Mouse (Mus musculus): ENCODE measurements at regions not wholly inside any gene's neighbourhood (a gene's known extent, or its start where the extent isn't known, plus 50 kb on each side); places are given as distances from the start of the nearest gene placed in this dataset.

DNA sequence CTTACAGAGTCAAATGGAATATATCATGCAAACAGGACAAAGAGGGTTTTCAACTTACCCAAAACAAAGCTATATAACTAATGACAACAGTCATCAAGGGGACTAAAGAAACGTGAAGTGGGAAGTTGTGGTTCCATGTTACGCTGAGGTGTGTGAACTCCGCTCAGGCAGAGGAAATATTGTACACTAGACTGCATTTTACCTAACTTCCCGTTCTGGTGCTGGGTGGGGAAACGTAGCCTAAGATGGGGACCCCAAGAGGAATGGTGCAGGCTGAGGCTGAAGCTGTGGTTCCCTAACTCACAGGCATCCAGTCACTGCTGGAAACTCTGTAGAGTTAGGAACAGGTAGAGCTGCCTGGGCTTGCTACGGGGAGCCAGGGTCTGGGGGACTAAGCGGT is 59.3 kb upstream of the Dnah5 start:
- DNase-seq, result no peak
- no peaks in the 10 kb centered on the region for H3K9me3 ChIP-seq (ENCODE audit: low read length)
- H3K9ac ChIP-seq (replicated peaks), result no peak overlapping the region
- no peak for ATAC-seq
- TF ChIP-seq CTCF (IDR thresholded peaks at IDR 0.05; ENCODE audit: low read depth), result no peak
- no peak for TF ChIP-seq EP300 (IDR thresholded peaks at IDR 0.05; ENCODE audit: low read depth)
- WGBS (ENCODE audit: insufficient replicate concordance), result 58% methylated on average over 7 of the region's 7 CpGs
- H3K4me3 ChIP-seq (ENCODE audit: low read depth, low read length), result no peak overlapping the region
- H3K4me1 ChIP-seq (ENCODE audit: insufficient read depth), result no peaks in the 10 kb centered on the region
- no peak overlapping the region for H3K4me2 ChIP-seq (ENCODE audit: low read depth, low read length)
- no peak overlapping the region for H3K27ac ChIP-seq (ENCODE audit: low read depth)
- no peaks in the 10 kb centered on the region for H3K27me3 ChIP-seq (ENCODE audit: insufficient read depth, low read length)
- H3K36me3 ChIP-seq (replicated peaks; ENCODE audit: insufficient read depth, low read length), result no peaks in the 10 kb centered on the region

DNA sequence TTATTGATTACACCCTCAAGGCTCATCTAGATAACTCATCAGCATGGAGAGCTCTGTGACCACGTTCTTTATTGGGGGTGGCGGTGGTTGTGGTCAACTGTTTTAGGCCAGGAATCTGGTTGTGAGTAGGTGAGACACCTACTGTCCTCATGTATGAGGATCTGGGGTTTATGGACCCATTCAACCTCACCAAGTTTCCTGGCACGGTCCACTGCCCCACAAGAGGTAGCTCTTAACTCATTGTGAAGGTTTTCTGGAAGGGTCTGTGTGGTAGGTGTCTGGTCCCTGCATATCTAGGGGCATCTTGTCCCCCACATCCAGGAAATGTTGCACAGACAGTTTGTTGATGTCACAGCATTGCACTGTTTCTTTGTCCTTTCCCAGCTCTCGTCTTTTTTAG is 58.7 kb upstream of the Dnah5 start:
- WGBS (ENCODE audit: insufficient replicate concordance), result 81% methylated on average over 4 of the region's 4 CpGs

DNA sequence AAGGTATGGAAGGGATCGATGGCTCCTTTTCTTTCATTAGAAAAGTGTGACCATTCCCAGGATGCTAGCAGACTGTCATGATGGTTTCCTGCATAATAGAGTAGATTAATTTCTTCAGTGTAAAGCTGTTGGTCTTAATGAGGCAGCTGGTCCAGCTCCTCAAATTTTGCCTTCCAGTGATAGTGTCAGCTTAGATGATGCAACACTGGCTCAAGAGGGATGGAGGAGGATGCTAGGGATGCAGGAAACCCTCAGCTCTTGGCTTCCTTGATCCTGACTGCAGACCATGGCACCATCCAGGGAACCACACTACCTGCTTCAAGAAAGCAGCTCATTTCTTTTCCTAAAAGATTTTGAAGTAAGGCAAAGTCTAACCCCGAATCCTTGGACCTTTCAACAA is 51.9 kb upstream of the Dnah5 start:
- 92% methylated on average over 2 of the region's 2 CpGs for WGBS (ENCODE audit: insufficient replicate concordance)
- TF ChIP-seq EP300 (IDR thresholded peaks at IDR 0.05; ENCODE audit: low read depth) (no peak), CTCF (IDR thresholded peaks at IDR 0.05; ENCODE audit: low read depth) (no peak)
- Histone ChIP-seq H3K27me3 (ENCODE audit: insufficient read depth, low read length) (0 out of 2 replicates have a peak, but pooled peaks cover 4% of the 10 kb centered on the region), H3K9me3 (ENCODE audit: low read length) (no peaks in the 10 kb centered on the region), H3K4me1 (ENCODE audit: insufficient read depth) (no peaks in the 10 kb centered on the region; the same call in 1 of the 2 replicates), H3K9ac (replicated peaks) (no peak overlapping the region), H3K36me3 (replicated peaks; ENCODE audit: insufficient read depth, low read length) (no peaks in the 10 kb centered on the region), H3K4me2 (ENCODE audit: low read depth, low read length) (no peak overlapping the region), H3K27ac (ENCODE audit: low read depth) (no peak overlapping the region), H3K4me3 (ENCODE audit: low read depth, low read length) (no peak overlapping the region)
- DNase-seq (no peak), ATAC-seq (no peak)

More for the DNA sequence above, 58.7 kb upstream of the Dnah5 start:
- TF ChIP-seq CTCF (IDR thresholded peaks at IDR 0.05; ENCODE audit: low read depth) (no peak), EP300 (IDR thresholded peaks at IDR 0.05; ENCODE audit: low read depth) (no peak)
- H3K4me1 ChIP-seq (ENCODE audit: insufficient read depth), result no peaks in the 10 kb centered on the region
- no peak overlapping the region for H3K4me3 ChIP-seq (ENCODE audit: low read depth, low read length)
- H3K4me2 ChIP-seq (ENCODE audit: low read depth, low read length), result no peak overlapping the region
- no peaks in the 10 kb centered on the region for H3K36me3 ChIP-seq (replicated peaks; ENCODE audit: insufficient read depth, low read length)
- no peak overlapping the region for H3K9ac ChIP-seq (replicated peaks)
- H3K9me3 ChIP-seq (ENCODE audit: low read length), result no peaks in the 10 kb centered on the region
- ATAC-seq, result no peak
- no peak overlapping the region for H3K27ac ChIP-seq (ENCODE audit: low read depth)
- DNase-seq, result no peak
- no peaks in the 10 kb centered on the region for H3K27me3 ChIP-seq (ENCODE audit: insufficient read depth, low read length)

Measured in liver, postnatal 0 days (tissue).